Mouse (Mus musculus): Measurements from ENCODE around the gene Scai. TPM values are rescaled to one million over a fixed set of nuclear protein-coding genes. Genes with fewer than 3 reads are reported as not detected.
"Not testable (repeated sequence)": the region's sequence is repeated elsewhere in the genome, so short reads cannot be mapped to it uniquely, and the experiment has no call there.

Scai gene
- polyA plus RNA-seq, 1 experiment: 1.7 TPM

DNA sequence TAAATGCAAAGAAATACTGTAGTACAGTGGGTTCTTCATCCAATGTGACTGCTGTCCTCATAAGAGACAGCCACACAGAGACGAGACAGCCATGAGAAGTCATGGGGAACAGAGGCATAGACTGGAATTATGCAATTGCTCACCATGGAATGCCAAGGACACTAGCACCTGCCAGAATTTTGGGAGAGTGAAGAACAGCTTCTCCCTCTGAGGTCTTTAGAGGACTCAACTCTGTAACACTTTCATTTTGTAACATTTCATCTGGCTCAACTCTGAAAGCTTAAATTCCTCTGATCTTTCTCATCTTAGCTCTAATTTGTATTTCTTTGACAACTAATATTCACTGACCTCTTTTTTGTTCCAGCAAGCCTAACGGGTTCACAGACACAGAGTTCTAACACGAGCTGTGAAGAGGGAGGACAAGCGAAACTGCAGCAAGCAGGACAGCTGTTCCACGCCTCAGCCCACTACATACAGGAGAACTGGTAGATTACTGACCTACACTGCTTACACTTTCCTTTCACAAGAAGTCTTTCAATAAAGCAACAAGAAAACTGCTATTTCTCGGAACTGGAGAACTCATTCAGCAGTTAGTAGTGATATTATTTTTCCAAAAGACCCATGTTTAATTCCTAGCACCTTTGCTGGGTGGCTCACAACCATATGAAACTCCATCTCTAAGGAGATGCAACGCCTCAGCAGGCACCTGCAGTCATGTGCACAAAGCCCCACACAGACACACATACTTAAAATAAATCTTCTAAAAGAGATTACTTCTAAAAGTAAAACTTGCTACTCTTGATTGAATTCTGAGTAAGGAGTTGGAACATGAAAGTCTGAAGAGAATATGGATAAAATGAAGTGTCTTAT lies 49.7 kb downstream of the Scai start:
- no peaks in the 10 kb centered on the region for H3K4me1 ChIP-seq (ENCODE audit: control insufficient read depth, insufficient read depth, low read length)
- no peak for DNase-seq
- H3K36me3 ChIP-seq (ENCODE audit: control insufficient read depth, insufficient read depth, low read length): no peaks in the 10 kb centered on the region
- no peak overlapping the region for H3K4me3 ChIP-seq (ENCODE audit: insufficient read depth, low read depth, low read length)
- TF ChIP-seq POLR2A (IDR thresholded peaks at IDR 0.05; ENCODE audit: low read depth, low read length) (no peak), CTCF (conservative IDR thresholded peaks at IDR 0.05; ENCODE audit: insufficient read depth, insufficient read length, low read depth, low read length) (no peak)
- H3K27me3 ChIP-seq (replicated peaks; ENCODE audit: control insufficient read depth, insufficient read depth, low read length): no peaks in the 10 kb centered on the region
- H3K27ac ChIP-seq (ENCODE audit: insufficient read depth, low read depth, low read length): no peak overlapping the region
- WGBS: 77% methylated on average over 7 of the region's 7 CpGs

DNA sequence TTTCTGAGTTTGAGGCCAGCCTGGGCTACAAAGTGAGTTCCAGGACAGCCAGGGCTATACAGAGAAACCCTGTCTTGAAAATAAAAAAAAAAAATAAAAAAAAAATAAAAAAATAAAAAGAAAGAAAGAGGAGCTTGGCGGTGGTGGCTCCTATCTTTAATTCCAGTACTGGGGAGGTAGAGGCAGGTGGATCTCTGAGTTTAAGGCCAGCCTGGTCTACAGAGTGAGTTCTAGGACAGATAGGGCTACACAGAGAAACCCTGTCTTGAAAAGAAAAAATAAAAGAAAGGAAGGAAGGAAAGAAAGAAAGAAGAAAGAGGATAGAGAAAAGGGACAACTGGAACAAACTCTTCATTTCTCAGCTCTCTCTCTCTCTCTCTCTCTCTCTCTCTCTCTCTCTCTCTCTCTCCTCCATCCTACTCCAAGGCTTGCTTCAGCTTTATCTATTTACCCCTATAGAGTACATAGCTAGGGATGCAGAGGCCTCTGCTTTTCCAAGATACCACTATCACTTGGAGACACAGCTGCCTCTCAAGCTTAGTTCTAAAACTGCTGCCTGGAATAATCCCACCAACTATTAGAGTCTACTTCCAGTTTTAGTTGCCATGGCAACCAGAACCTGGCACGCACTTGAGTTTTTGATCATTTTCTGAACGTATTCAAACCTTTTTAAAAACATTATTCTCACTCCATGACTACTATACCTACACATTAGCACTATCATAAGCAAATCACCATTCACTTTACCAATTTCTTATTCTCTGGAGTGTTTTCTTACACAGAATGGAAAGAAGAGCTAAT lies 60.8 kb downstream of the Scai start:
- H3K4me3 ChIP-seq (ENCODE audit: insufficient read depth, low read depth, low read length): no peak overlapping the region
- H3K27me3 ChIP-seq (replicated peaks; ENCODE audit: control insufficient read depth, insufficient read depth, low read length): no peaks in the 10 kb centered on the region
- TF ChIP-seq POLR2A (IDR thresholded peaks at IDR 0.05; ENCODE audit: low read depth, low read length) (no peak), CTCF (conservative IDR thresholded peaks at IDR 0.05; ENCODE audit: insufficient read depth, insufficient read length, low read depth, low read length) (no peak)
- DNase-seq: no peak
- H3K36me3 ChIP-seq (ENCODE audit: control insufficient read depth, insufficient read depth, low read length): no peaks in the 10 kb centered on the region
- H3K27ac ChIP-seq (ENCODE audit: insufficient read depth, low read depth, low read length): no peak overlapping the region
- H3K4me1 ChIP-seq (ENCODE audit: control insufficient read depth, insufficient read depth, low read length): no peaks in the 10 kb centered on the region
- WGBS: 85% methylated on average over 3 of the region's 3 CpGs

DNA sequence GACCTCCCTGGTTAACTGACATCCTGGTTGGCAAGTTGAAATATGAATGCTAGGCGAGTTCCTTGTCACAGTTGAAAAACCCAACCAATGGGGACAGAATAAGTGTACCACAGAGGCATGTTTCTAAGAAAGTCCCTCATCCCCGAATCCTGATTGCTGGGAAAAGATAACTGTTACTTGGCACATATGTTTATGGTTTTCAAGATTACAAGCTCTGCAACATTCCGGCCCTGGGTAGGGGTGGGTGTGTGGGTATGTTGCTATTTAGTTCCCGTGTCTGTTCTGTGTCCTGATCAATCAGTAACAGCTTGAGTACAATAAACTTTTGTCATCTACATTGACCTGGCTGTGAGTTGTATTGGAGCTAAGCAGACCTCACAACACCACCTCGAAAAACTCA lies 66.4 kb downstream of the Scai start:
- no peaks in the 10 kb centered on the region for H3K4me1 ChIP-seq (ENCODE audit: control insufficient read depth, insufficient read depth, low read length)
- no peak for DNase-seq
- H3K4me3 ChIP-seq (ENCODE audit: insufficient read depth, low read depth, low read length): no peak overlapping the region
- 74% methylated on average over 5 of the region's 5 CpGs for WGBS
- H3K27ac ChIP-seq (ENCODE audit: insufficient read depth, low read depth, low read length): no peak overlapping the region
- H3K36me3 ChIP-seq (ENCODE audit: control insufficient read depth, insufficient read depth, low read length): no peaks in the 10 kb centered on the region; the same call in 1 of the 2 replicates
- no peak for TF ChIP-seq CTCF (conservative IDR thresholded peaks at IDR 0.05; ENCODE audit: insufficient read depth, insufficient read length, low read depth, low read length)
- no peak for TF ChIP-seq POLR2A (IDR thresholded peaks at IDR 0.05; ENCODE audit: low read depth, low read length)
- no peaks in the 10 kb centered on the region for H3K27me3 ChIP-seq (replicated peaks; ENCODE audit: control insufficient read depth, insufficient read depth, low read length)

DNA sequence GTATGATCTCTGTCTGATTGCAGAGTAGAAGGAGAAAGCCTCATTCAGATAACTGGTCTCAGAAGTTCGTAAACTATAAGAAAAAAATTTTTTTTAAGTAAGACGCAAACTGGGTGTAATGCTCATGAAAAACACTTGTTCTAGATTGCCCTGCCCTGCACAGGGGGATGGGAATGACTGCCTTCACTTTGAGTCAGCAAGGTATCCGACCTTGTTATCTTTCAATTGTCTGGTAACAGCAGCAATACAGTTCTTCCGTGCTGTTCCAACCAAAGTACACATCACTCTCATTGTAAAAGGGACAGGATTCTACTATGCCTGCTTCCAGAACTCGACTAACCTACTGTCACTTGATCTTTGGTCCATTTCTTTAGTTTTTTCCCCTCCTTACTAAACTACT lies 69.4 kb downstream of the Scai start:
- H3K27ac ChIP-seq (ENCODE audit: insufficient read depth, low read depth, low read length): no peak overlapping the region
- H3K4me1 ChIP-seq (ENCODE audit: control insufficient read depth, insufficient read depth, low read length): no peaks in the 10 kb centered on the region
- DNase-seq: no peak
- no peak overlapping the region for H3K4me3 ChIP-seq (ENCODE audit: insufficient read depth, low read depth, low read length)
- WGBS: 92% methylated on average over 5 of the region's 5 CpGs
- H3K27me3 ChIP-seq (replicated peaks; ENCODE audit: control insufficient read depth, insufficient read depth, low read length): no peaks in the 10 kb centered on the region
- TF ChIP-seq CTCF (conservative IDR thresholded peaks at IDR 0.05; ENCODE audit: insufficient read depth, insufficient read length, low read depth, low read length) (no peak), POLR2A (IDR thresholded peaks at IDR 0.05; ENCODE audit: low read depth, low read length) (no peak)
- peaks cover 3% of the 10 kb centered on the region for H3K36me3 ChIP-seq (ENCODE audit: control insufficient read depth, insufficient read depth, low read length)

DNA sequence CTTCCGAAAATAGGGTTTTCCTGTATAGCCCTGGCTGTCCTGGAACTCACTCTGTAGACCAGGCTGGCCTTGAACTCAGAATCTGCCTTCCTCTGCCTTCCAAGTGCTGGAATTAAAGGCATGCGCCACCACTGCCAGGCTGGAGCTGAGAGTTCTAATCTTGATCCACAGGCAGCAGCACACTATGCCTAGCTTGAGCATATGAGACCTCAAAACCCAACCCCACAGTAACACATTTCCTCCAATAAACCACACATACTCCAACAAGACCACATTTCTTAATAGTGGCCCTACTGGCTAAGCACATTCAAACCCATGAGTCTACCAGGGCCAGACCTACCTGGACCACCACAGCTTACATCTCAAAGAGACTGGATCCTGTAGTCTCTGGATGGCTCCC lies 74.0 kb downstream of the Scai start:
- H3K27ac ChIP-seq (ENCODE audit: insufficient read depth, low read depth, low read length): no peak overlapping the region
- H3K36me3 ChIP-seq (ENCODE audit: control insufficient read depth, insufficient read depth, low read length): peaks cover 3% of the 10 kb centered on the region
- WGBS: 90% methylated on average over 2 of the region's 2 CpGs
- DNase-seq: no peak
- TF ChIP-seq CTCF (conservative IDR thresholded peaks at IDR 0.05; ENCODE audit: insufficient read depth, insufficient read length, low read depth, low read length) (no peak), POLR2A (IDR thresholded peaks at IDR 0.05; ENCODE audit: low read depth, low read length) (no peak)
- H3K27me3 ChIP-seq (replicated peaks; ENCODE audit: control insufficient read depth, insufficient read depth, low read length): no peaks in the 10 kb centered on the region
- H3K4me1 ChIP-seq (ENCODE audit: control insufficient read depth, insufficient read depth, low read length): no peaks in the 10 kb centered on the region
- H3K4me3 ChIP-seq (ENCODE audit: insufficient read depth, low read depth, low read length): no peak overlapping the region

DNA sequence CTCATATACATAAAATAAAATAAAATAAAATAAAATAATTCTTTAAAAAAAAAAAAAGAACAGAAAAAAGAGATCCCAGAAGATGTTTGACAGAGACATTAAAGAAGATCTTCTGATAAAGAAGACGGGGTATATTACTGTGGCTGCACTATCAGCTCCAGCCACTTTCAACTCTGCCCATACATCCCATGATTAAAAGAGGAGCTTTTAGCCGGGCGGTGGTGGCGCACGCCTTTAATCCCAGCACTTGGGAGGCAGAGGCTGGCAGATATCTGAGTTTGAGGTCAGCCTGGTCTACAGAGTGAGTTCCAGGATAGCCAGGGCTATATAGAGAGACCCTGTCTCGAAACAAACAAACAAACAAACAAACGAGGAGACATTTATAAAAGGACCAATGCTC lies 76.4 kb downstream of the Scai start:
- Histone ChIP-seq H3K27me3 (replicated peaks; ENCODE audit: control insufficient read depth, insufficient read depth, low read length) (no peaks in the 10 kb centered on the region), H3K4me1 (ENCODE audit: control insufficient read depth, insufficient read depth, low read length) (no peaks in the 10 kb centered on the region), H3K36me3 (ENCODE audit: control insufficient read depth, insufficient read depth, low read length) (peaks cover 3% of the 10 kb centered on the region; the same call in 1 of the 2 replicates), H3K4me3 (ENCODE audit: insufficient read depth, low read depth, low read length) (no peak overlapping the region), H3K27ac (ENCODE audit: insufficient read depth, low read depth, low read length) (no peak overlapping the region)
- DNase-seq: no peak
- WGBS: 98% methylated on average over 7 of the region's 7 CpGs
- TF ChIP-seq CTCF (conservative IDR thresholded peaks at IDR 0.05; ENCODE audit: insufficient read depth, insufficient read length, low read depth, low read length): no peak
- no peak for TF ChIP-seq POLR2A (IDR thresholded peaks at IDR 0.05; ENCODE audit: low read depth, low read length)

DNA sequence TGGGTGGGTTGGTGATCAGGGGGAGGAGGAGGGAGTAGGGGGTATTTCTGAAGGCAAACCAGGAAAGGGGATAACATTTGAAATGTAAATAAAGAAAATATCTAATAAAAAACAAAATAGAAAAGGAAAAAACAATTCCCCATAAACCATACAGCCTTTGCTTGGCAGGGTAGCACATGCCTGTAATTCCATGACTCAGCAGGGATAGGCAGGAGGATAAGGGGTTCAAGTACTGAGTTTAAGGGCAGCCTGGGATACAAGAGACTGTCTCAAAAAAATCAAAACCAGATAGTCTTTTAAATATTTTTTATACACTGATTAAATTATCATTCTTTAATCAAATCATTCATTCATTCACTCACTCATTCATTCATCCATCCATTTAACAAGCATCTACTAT lies 80.0 kb downstream of the Scai start:
- TF ChIP-seq CTCF (conservative IDR thresholded peaks at IDR 0.05; ENCODE audit: insufficient read depth, insufficient read length, low read depth, low read length) (no peak), POLR2A (IDR thresholded peaks at IDR 0.05; ENCODE audit: low read depth, low read length) (no peak)
- no peak for DNase-seq
- H3K27me3 ChIP-seq (replicated peaks; ENCODE audit: control insufficient read depth, insufficient read depth, low read length): no peaks in the 10 kb centered on the region
- H3K4me3 ChIP-seq (ENCODE audit: insufficient read depth, low read depth, low read length): no peak overlapping the region
- no peak overlapping the region for H3K27ac ChIP-seq (ENCODE audit: insufficient read depth, low read depth, low read length)
- H3K4me1 ChIP-seq (ENCODE audit: control insufficient read depth, insufficient read depth, low read length): no peaks in the 10 kb centered on the region
- H3K36me3 ChIP-seq (ENCODE audit: control insufficient read depth, insufficient read depth, low read length): no peaks in the 10 kb centered on the region

DNA sequence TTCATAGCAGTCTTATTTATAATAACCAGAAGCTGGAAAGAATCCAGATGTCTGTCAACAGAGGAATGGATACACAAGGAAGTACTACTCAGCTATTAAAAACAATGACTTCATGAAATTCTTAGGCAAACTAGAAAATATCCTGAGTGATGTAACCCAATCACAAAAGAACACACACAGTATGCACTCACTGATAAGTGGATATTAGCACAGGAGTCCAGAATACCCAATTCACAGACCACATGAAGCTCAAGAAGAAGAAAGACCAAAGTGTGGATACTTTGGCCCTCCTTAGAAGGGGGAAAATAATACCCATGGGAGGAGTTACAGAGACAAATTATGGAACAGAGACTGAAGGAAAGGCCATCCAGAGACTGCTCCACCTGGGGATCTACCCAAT lies 80.8 kb downstream of the Scai start:
- H3K4me3 ChIP-seq (ENCODE audit: insufficient read depth, low read depth, low read length); H3K27me3 ChIP-seq (replicated peaks; ENCODE audit: control insufficient read depth, insufficient read depth, low read length); H3K27ac ChIP-seq (ENCODE audit: insufficient read depth, low read depth, low read length); H3K4me1 ChIP-seq (ENCODE audit: control insufficient read depth, insufficient read depth, low read length); H3K36me3 ChIP-seq (ENCODE audit: control insufficient read depth, insufficient read depth, low read length); DNase-seq: not testable (repeated sequence)

DNA sequence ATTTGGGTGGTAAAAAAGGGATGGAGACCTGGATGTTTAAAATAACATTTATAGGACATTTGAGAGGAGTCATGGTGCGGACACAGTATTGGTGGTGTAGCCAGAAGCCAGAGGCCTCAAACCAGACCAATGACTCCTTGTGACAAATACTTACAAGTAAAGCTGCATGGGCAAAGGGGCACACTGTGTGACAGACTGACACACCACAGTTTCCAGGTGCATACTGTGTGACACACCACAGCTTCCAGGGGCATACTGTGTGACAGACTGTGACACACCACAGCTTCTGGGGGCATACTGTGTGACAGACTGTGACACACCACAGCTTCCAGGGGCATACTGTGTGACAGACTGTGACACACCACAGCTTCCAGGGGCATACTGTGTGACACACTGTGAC lies 90.6 kb downstream of the Scai start:
- 94% methylated on average over 1 of the region's 1 CpGs for WGBS
- not testable (repeated sequence) for H3K36me3 ChIP-seq (ENCODE audit: control insufficient read depth, insufficient read depth, low read length)

More for the DNA sequence above, 90.6 kb downstream of the Scai start:
- not testable (repeated sequence) for DNase-seq; H3K27me3 ChIP-seq (replicated peaks; ENCODE audit: control insufficient read depth, insufficient read depth, low read length); H3K27ac ChIP-seq (ENCODE audit: insufficient read depth, low read depth, low read length); H3K4me1 ChIP-seq (ENCODE audit: control insufficient read depth, insufficient read depth, low read length); H3K4me3 ChIP-seq (ENCODE audit: insufficient read depth, low read depth, low read length)

Measured in kidney, adult 2 months (tissue).